Mouse (Mus musculus) heart, embryonic 11.5 days (tissue): ENCODE measurements at regions not wholly inside any gene's neighbourhood (a gene's known extent, or its start where the extent isn't known, plus 50 kb on each side); places are given as distances from the start of the nearest gene placed in this dataset.

Experiments
- ATAC-seq: fragments of 200-750 bp; cut with Nextera tagmentation; replicated peaks from 2 replicates; pipeline ENCODE4 v1.8.0; 2017; ENCODE audit warnings: moderate library complexity; ENCODE audit not compliant: insufficient number of reproducible peaks, low FRiP score, low TSS enrichment
- H3K27ac ChIP-seq: fragments of 300-500 bp; sonication (generic); 2 replicates; pipeline ENCODE4 v1.5.1; 2014; ENCODE audit warnings: mild to moderate bottlenecking, low read depth, low read length
- H3K27me3 ChIP-seq: fragments of 300-500 bp; sonication (generic); 2 replicates; pipeline ENCODE4 v1.6.1; 2014; ENCODE audit warnings: mild to moderate bottlenecking, low read length, mixed read lengths; ENCODE audit not compliant: control insufficient read depth, insufficient read depth
- H3K36me3 ChIP-seq: fragments of 300-500 bp; sonication (generic); 2 replicates; pipeline ENCODE4 v1.6.1; 2014; ENCODE audit warnings: mild to moderate bottlenecking, low read length, moderate library complexity, mixed read lengths; ENCODE audit not compliant: control insufficient read depth, insufficient read depth
- H3K4me1 ChIP-seq: fragments of 300-500 bp; sonication (generic); 2 replicates; pipeline ENCODE4 v1.6.1; 2014; ENCODE audit warnings: low read length; ENCODE audit not compliant: control insufficient read depth, insufficient read depth
- H3K4me2 ChIP-seq: fragments of 300-500 bp; sonication (generic); 2 replicates; pipeline ENCODE4 v1.6.1; 2014; ENCODE audit warnings: mild to moderate bottlenecking, moderate library complexity
- H3K4me3 ChIP-seq: fragments of 300-500 bp; sonication (generic); 2 replicates; pipeline ENCODE4 v1.5.1; 2014; ENCODE audit warnings: low read depth, low read length
- H3K9ac ChIP-seq: fragments of 300-500 bp; sonication (generic); 2 replicates; pipeline ENCODE4 v1.6.1; 2014; ENCODE audit warnings: mild to moderate bottlenecking, low read depth, low read length, moderate library complexity
- H3K9me3 ChIP-seq: fragments of 300-500 bp; sonication (generic); replicated peaks from 2 replicates; pipeline ENCODE4 v1.6.1; 2016; ENCODE audit warnings: low read length; ENCODE audit not compliant: control insufficient read depth
- WGBS: fragments of 180-500 bp; shearing (Covaris S2); extraction: QIAGEN DNeasy Blood & Tissue Kit; methylation state at CpG from one replicate; pipeline ENCODE4 v1.1.7; 2014; ENCODE audit not compliant: insufficient replicate concordance; 5-methylcytosine and 5-hydroxymethylcytosine counted together

GRCm38 (mm10) chr9:91503657-91504329, 138.2 kb upstream of the Zic1 start:
- Histone ChIP-seq H3K9ac (no peak overlapping the region), H3K27me3 (no peaks in the 10 kb centered on the region), H3K36me3 (no peaks in the 10 kb centered on the region), H3K9me3 (no peaks in the 10 kb centered on the region; the same call in 1 of the 2 replicates), H3K4me1 (no peaks in the 10 kb centered on the region), H3K27ac (no peak overlapping the region), H3K4me2 (no peak overlapping the region), H3K4me3 (no peak overlapping the region)
- WGBS, result 67% methylated on average over 5 of the region's 5 CpGs
- ATAC-seq, result peak; percentile 35; the same call in 1 of the 2 replicates

- Histone ChIP-seq H3K4me2 (no peak overlapping the region), H3K27ac (no peak overlapping the region), H3K36me3 (no peaks in the 10 kb centered on the region), H3K27me3 (no peaks in the 10 kb centered on the region), H3K4me1 (no peaks in the 10 kb centered on the region), H3K4me3 (no peak overlapping the region), H3K9me3 (no peaks in the 10 kb centered on the region), H3K9ac (no peak overlapping the region)
- ATAC-seq, result no peak
- 28% methylated on average over 3 of the region's 3 CpGs for WGBS
Observed at GRCm38 (mm10) chr9:91476596-91476995, 111.0 kb upstream of the Zic1 start.

GRCm38 (mm10) chr9:91462713-91463425, 97.3 kb upstream of the Zic1 start:
- WGBS, result 74% methylated on average over 5 of the region's 5 CpGs
- no peak for ATAC-seq
- H3K27ac ChIP-seq, result no peak overlapping the region

GRCm38 (mm10) chr9:91459921-91460320, 94.3 kb upstream of the Zic1 start:
- WGBS, result 25% methylated on average over 2 of the region's 2 CpGs
- H3K4me2 ChIP-seq, result no peak overlapping the region
- H3K27me3 ChIP-seq, result no peaks in the 10 kb centered on the region
- H3K36me3 ChIP-seq, result no peaks in the 10 kb centered on the region
- no peak overlapping the region for H3K9ac ChIP-seq
- H3K4me3 ChIP-seq, result no peak overlapping the region
- H3K4me1 ChIP-seq, result no peaks in the 10 kb centered on the region
- H3K27ac ChIP-seq, result no peak overlapping the region
- no peak for ATAC-seq
- H3K9me3 ChIP-seq, result no peaks in the 10 kb centered on the region

More at GRCm38 (mm10) chr9:91462713-91463425, 97.3 kb upstream of the Zic1 start:
- H3K36me3 ChIP-seq, result no peaks in the 10 kb centered on the region
- H3K9ac ChIP-seq, result no peak overlapping the region
- H3K4me1 ChIP-seq, result no peaks in the 10 kb centered on the region
- no peaks in the 10 kb centered on the region for H3K9me3 ChIP-seq
- no peaks in the 10 kb centered on the region for H3K27me3 ChIP-seq
- no peak overlapping the region for H3K4me3 ChIP-seq
- no peak overlapping the region for H3K4me2 ChIP-seq

- H3K9me3 ChIP-seq, result no peaks in the 10 kb centered on the region
- 60% methylated on average over 5 of the region's 5 CpGs for WGBS
- H3K4me1 ChIP-seq, result no peaks in the 10 kb centered on the region
- H3K4me2 ChIP-seq, result no peak overlapping the region
- no peaks in the 10 kb centered on the region for H3K27me3 ChIP-seq
- no peaks in the 10 kb centered on the region for H3K36me3 ChIP-seq
- no peak overlapping the region for H3K27ac ChIP-seq
- no peak overlapping the region for H3K9ac ChIP-seq
- ATAC-seq, result no peak
- no peak overlapping the region for H3K4me3 ChIP-seq
Observed at GRCm38 (mm10) chr9:91456843-91457242, 91.2 kb upstream of the Zic1 start.

GRCm38 (mm10) chr9:91456253-91456823, 90.7 kb upstream of the Zic1 start:
- Histone ChIP-seq H3K27me3 (no peaks in the 10 kb centered on the region), H3K9ac (no peak overlapping the region), H3K27ac (no peak overlapping the region), H3K4me2 (no peak overlapping the region), H3K9me3 (no peaks in the 10 kb centered on the region), H3K4me1 (no peaks in the 10 kb centered on the region), H3K36me3 (no peaks in the 10 kb centered on the region), H3K4me3 (no peak overlapping the region)
- WGBS, result 76% methylated on average over 1 of the region's 1 CpGs
- no peak for ATAC-seq

GRCm38 (mm10) chr9:91439106-91439505, 73.5 kb upstream of the Zic1 start:
- H3K4me2 ChIP-seq, result no peak overlapping the region
- H3K27ac ChIP-seq, result no peak overlapping the region
- H3K9me3 ChIP-seq, result no peaks in the 10 kb centered on the region
- no peaks in the 10 kb centered on the region for H3K27me3 ChIP-seq
- no peak for ATAC-seq
- no peaks in the 10 kb centered on the region for H3K4me1 ChIP-seq
- no peaks in the 10 kb centered on the region for H3K36me3 ChIP-seq
- no peak overlapping the region for H3K4me3 ChIP-seq
- no peak overlapping the region for H3K9ac ChIP-seq
- 69% methylated on average over 4 of the region's 4 CpGs for WGBS
